Mouse (Mus musculus) frontal cortex, postnatal 14 days (tissue): ENCODE measurements around the gene Rpl41.

Experiments used
- DNase-seq, 2 experiments: peaks; one replicate each; pipeline ENCODE4 v3.0.0; 2022; ENCODE audit warnings: low spot score in 2 of 2

The Rpl41 gene

DNA sequence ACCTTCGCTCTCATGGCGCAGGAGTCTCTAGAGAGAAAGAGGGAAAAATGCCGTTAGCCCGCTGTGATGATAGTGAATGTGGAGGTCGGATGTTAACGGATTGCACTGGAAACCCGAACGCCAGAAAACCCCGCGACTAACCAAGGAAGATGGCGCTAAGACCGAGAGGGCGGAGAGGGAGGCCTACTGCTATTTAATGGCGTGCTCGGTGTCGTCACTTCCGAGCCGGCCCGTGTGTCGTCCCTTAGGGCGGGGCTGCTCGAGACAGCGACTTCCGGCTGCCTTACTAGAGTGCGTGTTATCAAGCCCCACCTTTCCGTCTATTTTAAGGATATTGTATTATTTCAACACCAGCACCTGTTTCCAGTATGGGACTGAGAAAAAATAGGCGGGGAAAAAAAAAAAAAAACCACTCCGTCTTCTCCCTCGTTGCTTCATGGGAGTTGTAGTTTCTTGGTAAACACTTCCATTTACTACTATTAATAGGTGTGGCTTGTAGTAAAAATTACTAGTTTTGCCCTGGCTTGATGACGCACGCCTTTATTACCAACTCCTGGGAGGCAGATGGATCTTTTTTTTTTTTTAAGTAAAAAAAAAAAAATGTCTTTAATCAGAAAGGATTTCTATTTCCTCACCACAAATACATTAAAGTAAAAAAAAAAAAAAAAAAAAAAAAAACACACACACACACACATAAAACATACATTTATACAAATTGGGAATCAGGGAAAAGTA lies at the start of gene Rpl41:
Gene Rpl41, minus strand, starts transcription at position 359 of the 735 bp plus-strand sequence.
- DNase-seq, result peak; percentile 85 to 90

DNA sequence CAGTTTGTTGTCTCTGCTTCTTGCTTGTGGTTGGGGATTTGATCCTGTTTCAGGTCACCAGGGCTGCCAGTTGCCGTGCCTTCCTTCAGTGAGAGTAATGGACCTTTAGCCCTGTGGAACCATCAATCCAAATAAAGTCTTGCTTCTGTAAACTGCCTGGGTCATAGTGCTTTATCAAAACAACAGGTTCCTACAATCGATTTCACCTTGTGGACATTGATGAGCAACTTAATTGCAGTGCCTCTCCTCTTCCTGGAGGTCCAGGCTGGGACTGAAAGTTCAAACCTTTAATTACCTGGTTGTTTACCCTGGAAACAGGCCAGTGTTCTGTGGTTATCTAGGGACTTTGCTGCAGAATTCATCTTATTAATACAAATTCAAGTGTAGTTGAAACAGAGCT lies 49.4 kb upstream of the Rpl41 start:
- DNase-seq, result no peak

DNA sequence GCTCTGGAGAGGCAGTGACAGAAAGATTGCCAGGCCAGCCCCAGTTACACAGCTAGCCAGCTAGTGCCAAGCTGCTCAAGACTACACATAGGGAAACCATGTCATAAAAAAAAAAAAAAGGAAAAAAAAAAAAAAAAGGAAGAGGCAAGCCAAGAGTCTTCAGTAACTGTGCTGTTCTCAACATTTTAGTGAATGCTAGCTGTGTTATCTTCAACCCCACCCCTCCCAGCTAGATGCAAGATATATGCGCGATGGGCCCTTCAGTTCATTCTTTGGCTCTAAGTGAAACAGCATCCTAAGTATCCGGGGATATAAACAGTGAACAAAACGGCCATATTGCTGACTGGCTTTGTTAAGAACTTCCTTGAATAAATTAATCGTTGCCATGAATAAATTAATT lies 43.7 kb upstream of the Rpl41 start:
- no peak for DNase-seq

DNA sequence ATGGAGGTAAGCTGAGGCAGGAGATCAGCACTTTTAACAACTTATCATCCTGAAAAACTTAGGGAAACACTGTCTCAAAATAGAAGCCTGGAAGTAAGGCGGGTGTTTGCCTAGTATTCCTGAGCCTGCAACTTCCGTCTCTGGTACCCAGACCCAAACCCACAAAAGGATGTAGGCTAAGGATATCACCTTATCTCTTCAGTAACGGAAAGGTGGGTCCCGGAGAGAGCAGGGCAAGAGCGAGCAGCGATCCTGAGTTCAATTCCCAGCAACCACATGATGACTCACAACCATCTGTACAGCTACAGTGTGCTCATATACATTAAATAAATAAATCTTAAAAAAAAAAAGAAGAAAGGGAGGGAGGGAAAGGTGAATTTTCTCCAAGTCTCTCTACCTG lies 42.3 kb upstream of the Rpl41 start:
- DNase-seq, result no peak

DNA sequence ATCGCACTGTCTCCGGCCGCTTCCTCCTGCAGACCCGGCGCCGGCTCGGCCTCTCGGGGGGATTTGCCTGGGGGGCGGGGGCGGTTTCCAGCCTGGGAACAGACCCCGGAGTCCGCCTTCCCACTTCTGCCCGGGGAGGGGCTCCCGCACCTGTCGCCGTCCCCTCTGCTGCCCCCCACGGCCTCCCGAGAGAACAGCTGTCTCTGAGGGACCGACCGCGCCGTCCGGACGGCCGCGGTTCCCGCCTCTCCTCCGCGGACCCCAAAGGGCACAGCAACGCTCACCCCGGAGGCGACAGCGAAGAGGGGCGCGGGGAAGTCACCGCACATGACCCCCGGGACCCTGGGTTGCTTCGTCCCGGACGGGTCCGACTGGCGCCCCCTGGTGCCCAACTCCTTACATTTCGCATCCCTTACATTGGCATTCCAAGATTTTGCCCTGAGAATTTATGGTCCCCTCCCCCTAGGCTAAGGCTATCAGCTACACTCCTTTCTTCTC lies 41.1 kb upstream of the Rpl41 start:
- peak in 1 of 2 experiments; percentile 35 for DNase-seq

DNA sequence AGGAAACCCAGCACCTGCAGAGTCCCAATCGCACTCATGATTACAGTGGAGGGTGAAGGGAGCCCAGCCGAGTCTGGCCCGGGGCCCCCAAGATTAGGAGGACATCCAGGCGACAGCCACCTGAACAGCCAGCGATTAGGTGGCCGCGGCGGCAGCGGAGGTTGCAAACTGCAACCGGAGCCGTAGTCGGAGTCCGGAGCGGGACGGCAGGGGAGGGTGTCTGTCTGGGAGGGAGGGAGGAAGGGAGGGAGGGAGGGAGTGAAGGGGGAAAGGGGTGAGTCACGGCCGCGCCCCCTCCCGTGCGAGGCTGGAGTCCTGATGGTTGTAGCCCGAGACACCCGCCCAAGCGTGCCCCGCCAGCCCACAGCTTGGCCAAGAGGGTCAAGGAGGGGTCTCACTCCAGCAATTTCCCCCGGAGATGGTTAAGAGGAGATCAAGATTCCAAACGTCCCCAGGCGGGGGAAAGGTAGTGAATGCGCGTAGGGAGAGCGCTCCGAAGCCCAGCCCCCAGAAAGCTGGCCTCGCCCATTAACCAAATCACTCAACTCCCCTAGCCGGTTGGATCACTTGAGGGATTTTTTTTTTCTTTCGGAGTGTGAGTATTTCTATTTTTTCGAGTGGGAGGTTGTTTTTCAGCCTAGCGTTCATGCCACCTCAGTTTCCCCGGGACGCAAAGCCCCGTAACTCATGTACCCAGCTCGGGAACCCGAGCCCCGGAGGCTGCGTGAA lies 40.5 kb upstream of the Rpl41 start, which contains the start of gene Erbb3:
Gene Erbb3, minus strand, starts transcription at position 189 of the 729 bp plus-strand sequence.
- DNase-seq, result no peak

DNA sequence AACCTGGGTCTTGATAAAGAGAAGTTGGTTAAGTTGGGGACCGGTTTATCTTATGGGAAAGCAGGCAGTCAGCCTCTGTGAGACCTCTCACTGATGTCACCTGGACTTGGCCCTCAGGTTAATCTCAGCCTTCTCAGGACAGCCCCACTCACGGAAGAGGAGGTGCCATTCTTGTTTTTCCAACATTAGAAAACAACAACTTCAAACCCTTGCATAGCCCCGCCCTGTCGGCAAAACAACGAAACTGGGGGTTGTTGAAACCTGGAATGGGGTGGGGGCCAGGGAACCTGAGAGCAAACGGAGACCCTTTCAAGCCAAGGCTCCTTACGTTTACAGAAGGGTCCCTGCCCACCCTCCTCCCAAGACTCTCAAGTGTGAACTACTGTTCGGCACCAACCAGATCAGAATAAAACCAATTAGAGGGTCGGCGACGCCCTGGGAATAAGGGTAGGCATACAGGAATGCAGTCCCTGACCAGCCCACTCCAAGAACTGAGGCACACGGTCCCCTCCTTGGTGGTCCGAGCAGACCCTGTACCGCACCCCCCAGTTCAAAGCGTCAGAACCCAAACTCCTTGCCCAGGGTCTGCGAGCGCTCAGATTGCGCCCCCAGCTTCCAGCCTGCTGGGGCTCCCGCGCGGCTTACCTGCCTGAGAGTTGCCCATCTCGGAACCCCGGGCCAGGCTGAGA lies 39.8 kb upstream of the Rpl41 start:
- no peak for DNase-seq

DNA sequence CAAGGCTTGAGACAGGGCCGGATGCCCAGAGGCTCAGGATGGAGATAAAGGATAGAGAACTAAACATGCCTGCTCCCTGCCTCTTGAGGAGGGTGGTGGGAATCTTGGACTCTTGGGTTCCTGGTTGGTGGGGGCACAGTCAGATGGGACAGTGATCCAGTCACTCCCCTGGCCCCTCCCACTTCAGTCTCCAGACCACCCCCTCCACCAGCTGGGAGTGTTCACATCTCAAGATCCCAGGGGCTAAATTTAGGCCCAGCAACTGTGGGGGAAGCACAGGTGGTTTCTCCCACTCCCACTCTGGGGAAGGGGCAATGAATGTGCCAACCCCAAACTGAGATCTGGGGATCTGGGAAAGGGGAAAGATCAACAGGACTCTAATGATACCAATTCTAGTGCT lies 39.0 kb upstream of the Rpl41 start:
- no peak for DNase-seq

DNA sequence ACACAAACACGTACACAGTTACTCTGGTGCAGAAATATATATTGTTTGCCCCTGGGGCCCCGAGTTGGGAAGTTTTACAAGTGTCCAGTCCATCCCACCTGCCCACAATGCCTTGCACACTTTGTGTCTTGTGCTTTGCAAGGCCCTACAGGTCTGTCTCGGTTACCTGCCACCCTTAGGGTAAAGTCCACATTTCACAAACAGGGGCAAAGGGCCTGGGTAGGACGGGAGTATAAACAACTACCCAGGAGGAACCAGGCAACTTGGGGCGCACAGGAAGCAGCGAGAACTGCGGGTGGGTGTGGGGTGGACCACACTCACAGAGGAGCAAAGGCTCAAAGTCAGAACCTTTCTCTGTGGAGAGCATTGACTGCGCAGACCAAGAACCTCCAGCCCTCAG lies 38.6 kb upstream of the Rpl41 start:
- DNase-seq, result no peak

DNA sequence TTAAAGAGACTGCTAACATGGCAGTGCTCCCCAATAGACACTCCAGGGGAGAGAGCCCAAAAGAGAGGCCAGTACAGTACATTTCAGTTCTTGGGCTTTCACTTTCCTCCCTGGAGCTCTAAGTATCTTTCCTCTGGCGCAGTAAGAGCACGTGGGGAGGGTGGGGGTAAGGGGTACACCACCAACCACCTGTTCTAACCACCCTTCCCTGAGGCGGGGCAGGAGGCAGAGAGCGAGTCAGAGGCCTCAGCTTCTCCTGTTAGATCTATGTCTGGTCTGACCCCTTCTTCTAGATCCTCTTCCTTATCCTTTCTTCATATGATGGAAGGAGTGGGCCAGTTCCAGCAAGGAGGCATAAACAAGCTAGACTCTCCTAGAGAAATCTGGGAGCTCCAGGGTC lies 38.0 kb upstream of the Rpl41 start:
- no peak for DNase-seq

DNA sequence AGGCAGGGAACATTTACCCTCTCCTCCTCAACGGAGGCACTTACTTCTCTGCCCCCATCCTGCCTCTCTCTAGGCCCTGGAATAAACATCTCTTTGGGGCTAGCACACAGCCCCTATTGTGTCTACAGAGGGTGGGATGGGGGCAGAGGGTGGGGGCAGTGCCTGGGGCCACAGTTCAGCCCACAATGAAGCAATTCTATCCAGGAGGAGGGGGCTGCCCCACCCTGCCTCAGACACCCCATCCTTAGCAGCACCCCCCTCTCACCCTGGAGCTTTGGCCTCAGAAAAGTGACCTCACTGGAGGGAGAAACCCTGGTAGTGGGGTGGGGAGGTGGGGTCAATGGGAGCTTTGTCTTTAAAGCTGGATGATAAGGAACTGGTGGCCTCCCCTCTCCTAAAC lies 37.4 kb upstream of the Rpl41 start:
- no peak for DNase-seq

DNA sequence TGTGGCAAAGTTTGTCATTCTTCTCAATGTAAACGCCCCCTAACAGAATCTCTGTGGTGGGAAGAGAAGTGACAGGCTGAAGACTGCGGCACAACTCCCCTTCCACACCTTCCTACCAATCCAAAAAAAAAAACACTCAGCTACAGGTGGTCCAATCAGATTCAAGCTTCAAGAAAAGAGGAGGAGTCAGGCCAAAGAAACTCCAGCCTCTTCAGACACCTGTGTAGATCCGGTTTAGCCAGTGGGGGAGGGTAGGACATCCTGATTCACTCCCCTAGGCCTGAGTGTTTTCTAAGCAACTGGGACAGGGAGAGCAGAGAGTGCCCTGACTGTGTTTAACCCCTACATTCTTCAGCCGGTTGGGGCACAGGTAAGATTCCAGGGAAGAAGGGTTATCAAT lies 35.3 kb upstream of the Rpl41 start:
- no peak for DNase-seq

DNA sequence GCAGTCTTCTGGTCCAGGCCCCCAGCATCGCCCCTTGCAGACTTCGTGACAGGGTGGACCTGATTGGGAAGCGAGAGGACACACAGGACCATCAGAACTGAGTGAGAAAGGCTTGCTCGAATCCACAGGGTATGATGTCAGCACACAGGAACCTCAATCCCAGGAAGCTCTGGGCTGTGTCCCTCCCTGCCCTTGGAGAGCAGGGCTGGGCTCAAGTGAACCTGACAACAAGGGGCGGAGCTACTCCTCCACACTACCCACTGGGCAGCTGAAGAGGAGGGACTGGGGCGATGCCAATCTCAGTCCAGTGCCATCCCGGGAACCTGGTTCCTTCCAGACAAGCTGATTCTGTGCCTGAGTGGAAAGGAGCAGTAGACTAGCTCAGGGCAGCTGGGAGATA lies 34.5 kb upstream of the Rpl41 start:
- no peak for DNase-seq

DNA sequence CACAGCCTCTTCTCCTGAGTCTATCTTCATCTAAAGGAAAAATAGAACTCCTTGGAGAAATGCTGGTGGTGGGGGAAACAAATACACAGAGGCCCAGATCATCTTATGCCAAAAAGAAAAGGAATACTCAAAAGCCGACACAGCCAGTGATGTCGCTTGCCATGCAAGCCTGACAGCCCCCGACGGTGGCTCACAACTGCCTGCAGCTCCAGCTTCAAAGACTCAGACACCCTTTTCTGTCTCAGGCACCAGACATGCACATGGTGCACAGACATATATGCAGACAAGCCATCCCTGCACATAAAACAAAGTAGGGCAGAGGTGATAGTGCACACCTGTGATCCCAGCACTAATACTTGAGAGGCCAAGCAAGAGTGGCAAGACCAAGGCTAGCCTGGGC lies 30.6 kb upstream of the Rpl41 start:
- DNase-seq, result no peak

DNA sequence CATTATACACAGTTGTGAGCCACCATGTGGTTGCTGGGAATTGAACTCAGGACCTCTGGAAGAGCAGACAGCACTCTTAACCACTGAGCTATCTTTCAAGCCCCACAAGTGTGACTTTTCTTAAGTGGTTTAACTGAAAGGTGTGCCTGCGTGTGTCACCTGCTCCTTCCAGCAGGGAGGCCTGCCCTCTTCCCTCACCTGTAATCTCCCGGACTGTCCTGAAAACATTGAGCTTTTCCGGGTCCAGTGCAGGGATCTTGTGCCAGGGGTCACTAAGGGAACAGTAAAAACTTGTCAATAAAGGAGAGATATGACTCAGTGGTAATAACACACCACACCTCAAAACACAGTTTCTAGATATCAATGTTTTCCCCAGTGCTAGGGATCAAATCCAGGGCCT lies 30.2 kb upstream of the Rpl41 start:
- no peak for DNase-seq

DNA sequence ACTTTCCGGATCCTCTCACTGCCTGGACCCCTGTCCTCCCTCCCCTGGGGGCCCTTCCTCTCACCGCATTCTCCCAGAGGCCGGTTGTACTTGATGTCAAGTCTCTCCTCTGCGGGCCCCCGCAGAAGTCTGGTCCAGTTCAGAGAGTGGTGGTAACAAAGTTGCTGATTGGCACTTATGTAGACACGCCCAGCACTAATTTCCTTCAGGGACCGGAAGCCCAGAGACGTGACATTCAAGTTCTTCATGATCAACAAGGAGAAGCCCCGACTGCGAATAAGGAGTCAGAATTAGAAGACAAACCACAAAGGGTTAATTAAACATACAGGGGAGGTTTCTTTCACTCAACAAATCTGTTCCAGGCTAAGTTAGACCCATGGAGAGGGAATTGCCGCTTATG lies 29.2 kb upstream of the Rpl41 start:
- DNase-seq, result no peak

DNA sequence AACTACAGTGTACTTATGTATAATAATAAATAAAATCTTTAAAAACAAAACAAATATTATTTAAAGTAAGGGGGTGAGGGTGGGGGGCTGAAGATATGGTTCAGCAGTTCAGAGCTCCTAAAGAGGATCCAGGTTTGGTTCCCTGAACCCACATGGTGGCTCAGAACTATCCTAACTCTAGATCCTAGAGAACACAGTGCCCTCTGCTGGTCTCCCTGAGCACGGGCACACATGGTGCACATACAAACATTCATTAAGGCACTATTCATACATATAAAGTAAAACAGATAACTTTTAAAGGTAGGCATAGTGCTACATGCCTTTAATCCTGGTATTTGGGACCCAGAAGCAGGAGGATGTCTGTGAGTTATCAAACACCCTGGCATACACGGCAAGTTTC lies 26.0 kb upstream of the Rpl41 start:
- no peak for DNase-seq

DNA sequence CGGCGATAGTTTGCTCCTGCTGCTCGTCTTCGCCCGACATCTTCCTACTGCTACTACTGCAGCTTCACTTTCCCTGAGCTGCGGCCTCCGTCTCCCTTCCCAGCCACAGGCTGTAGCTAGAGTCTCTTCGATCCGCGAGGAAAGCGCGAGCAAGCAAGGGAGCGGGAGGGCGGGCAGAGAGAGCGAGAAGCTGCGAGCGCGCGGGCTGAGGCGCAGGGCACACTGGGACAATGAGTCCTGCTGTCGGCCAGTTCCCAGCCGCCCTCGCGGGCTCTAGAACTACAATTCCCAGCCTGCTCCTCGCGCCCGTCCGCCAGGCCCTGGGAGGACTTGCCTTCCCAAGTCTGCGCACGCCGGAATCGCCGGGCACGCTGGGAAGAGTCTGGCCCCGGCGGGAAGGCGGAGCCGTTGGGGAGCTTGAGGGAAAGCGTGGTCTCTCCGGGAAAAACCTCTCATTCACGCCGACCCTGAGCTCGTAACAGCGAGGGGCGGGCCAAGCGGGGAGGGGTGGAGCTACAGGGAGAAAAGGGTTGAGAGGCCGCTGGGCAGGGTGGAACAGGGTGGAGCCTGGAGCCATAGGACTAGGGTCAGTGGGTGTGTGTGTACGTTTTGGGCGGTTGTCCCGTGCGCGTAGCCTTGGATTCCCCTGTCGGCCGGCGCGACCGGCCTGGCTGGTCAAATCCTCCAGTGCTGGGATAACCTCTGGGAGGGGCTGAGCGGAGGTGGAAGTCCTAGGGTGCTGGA lies 16.9 kb upstream of the Rpl41 start, which contains the start of gene Pa2g4:
Gene Pa2g4, minus strand, starts transcription at position 200 of the 744 bp plus-strand sequence.
- DNase-seq, result peak; percentile 97 to 98

DNA sequence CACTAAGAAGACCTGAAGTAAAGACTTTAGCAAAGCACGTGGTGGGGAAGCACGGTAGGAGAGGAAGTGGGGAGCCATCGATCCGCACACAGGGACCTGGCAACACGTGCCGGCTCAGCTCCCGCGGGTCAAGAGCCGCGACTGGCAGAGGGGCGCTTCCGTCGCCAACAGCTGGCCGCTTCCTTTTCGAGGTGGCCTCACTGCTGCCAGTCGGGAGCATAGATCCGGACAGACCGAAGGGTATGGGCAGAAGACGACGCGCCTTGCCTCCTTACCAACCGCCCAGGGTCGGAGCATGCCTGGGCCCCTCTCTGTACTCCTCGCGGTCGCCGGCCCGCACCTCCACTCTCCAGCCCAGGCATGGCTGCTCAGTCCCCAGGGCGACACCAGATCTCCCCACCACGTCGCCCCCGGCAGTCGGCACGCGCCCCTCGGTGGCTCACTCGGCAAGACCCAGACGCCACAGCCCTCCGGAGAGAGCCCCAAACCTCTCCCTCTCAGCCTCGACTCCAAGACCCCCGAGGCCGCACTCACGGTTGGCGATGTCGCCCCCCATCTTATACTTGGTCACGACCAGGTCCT lies 16.2 kb upstream of the Rpl41 start:
- DNase-seq, result no peak

DNA sequence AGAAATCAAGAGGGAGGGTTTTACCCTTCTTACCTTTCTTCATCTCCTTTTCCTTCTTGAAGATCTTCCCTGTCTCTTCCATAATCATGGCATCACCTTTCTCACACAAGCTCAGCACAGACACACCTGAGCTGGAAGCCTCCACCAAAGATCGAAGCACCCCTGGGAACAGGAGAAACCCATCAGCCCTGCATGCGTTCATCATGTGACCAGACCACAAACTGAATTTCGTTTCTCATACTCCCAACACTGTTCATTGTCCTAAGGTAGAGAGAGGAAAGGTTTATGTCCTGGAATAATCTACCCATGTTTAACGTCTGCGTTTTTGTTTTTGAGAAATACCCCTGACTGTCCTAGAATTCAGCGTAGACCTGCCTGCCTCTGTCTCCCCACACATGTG lies 14.4 kb upstream of the Rpl41 start:
- DNase-seq, result no peak

DNA sequence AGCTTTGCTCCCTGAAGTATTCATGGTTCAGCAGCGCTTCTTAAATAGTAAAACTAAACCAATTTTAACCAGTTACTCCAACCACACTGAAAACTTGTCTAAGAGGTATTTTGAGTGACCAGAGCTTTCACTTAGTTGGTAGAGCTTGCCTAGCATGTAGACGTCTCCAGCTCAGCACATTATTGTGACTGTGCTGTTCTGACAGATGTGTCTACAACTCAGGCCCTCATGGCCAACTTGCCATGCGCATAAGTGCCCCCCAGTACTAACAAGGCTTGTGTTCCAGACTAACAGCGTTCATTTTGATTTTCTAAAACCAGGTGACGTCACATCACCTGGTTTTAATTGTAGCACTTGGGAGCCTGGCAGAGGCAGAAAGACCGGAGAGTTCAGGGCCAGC lies 7.9 kb upstream of the Rpl41 start:
- no peak for DNase-seq
